Mouse (Mus musculus): ENCODE data around the gene Cfap58. TPM values are rescaled to one million over a fixed set of nuclear protein-coding genes. Genes with fewer than 3 reads are reported as not detected.

Cfap58 gene
- 0.48 and 0.60 TPM in 2 replicates for polyA plus RNA-seq (2021; fragmentation: Nextera tagmentation)
- long read RNA-seq, experiment 1 = 0 reads
- long read RNA-seq, experiment 2, partial matches to known transcripts = 1 of 4 reads
- long read RNA-seq, experiment 2, other reads (novel, unspliced or antisense) = 2 of 4 reads

DNA sequence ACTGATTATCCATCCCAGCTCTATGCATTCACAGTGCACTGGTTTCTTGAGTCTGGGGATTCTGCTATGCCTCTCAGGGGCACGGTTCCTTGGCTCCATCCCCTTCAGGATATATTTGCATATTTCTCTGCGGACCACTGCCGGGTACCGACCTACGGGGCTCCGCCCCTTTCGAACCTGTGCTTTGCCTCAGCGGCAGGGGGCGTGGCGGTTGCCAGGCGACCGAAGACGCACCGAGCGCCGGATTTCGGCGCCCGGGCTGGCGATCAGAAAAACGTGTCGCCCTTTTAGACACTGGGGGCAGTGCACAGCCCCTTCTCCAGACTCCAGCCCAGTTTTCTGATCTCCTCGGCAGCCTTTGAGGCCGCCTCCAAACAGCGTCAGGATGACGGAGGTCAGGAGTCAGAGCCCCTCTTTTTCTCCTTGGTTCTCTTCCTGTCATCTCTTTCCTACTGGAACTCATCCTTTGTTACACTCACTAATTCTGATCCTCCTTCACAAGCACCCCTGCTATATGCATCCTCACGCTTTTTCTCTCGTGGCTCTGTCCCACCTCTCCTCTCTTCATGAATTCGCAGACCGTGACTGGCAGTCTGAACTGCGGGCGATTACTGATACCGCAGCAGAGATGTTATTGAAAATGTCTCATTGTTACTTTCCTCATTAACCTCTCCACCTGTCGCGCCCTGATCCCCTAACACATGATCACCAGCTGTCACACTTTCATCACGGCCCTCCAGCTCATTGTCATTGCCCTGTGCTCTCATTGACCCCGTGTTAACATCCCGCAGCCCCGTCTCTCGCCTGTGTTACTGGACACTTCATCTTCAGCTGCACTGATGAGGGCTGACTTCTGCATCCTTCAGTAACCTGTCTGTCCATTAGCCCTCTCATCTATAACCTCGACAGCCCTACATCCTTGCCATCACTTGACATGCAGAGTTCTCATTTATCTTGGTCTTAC lies at the start of gene Cfap58:
Gene Cfap58 (plus strand): TSS at position 233 of the 964 bp plus-strand sequence.

GRCm38 (mm10) chr19:47919126-47919965 lies 18.1 kb upstream of the Cfap58 start, which contains the start of the genes Cfap43 and Itprip:
TSS of gene Cfap43 (minus strand) at chr19:47919287.
TSS of gene Itprip (minus strand) at chr19:47919299.

Small RNA genes lying within 50 kb of the gene (microRNA-seq; reads per million reads assigned to microRNA genes)
- gene Gm22240 = not detected

Other genes with a start within 250 kb of the Cfap58 start
- gene Col17a1, start 245.6 kb upstream of the Cfap58 start, polyA plus RNA-seq (2021; fragmentation: Nextera tagmentation) = 0.03 and 0.40 TPM in 2 replicates
- gene Sfr1, start 206.0 kb upstream of the Cfap58 start, polyA plus RNA-seq (2021; fragmentation: Nextera tagmentation) = 162 and 175 TPM in 2 replicates
- 81.9 and 88.9 TPM in 2 replicates for gene Gsto1, start 82.7 kb upstream of the Cfap58 start, polyA plus RNA-seq (2021; fragmentation: Nextera tagmentation)
- 3.1 and 4.2 TPM in 2 replicates for gene Gsto2, start 72.1 kb upstream of the Cfap58 start, polyA plus RNA-seq (2021; fragmentation: Nextera tagmentation)
- gene Cfap43, start 18.4 kb upstream of the Cfap58 start, polyA plus RNA-seq (2021; fragmentation: Nextera tagmentation) = 1.7 TPM in 2 replicates
- gene Itprip, start 18.4 kb upstream of the Cfap58 start, polyA plus RNA-seq (2021; fragmentation: Nextera tagmentation) = 0.24 and 0.44 TPM in 2 replicates